Comparison of ENCODE assay signal across 8 mouse cellular contexts in genomic region chr7:28370977-28371513, GRCm38 (mm10). TPM values are rescaled to one million over a fixed set of nuclear protein-coding genes. Genes with fewer than 3 reads are reported as not detected.
DNase-seq lines count a peak whose midpoint lies in the region; ATAC-seq lines count a peak whose summit lies in the region.

No protein-coding gene starts in this region.

- H3K4me1 ChIP-seq in heart, embryonic 16.5 days (ENCODE audit: control insufficient read depth, insufficient read depth, low read length), result peaks cover 20% of the 10 kb centered on the region
- peaks cover 58% of the 10 kb centered on the region for H3K4me1 ChIP-seq in liver, embryonic 13.5 days (replicated peaks)
- H3K4me1 ChIP-seq in neural tube, embryonic 15.5 days, result peaks cover 45% of the 10 kb centered on the region

- no peaks in the 10 kb centered on the region for H3K9me3 ChIP-seq in heart, embryonic 16.5 days (replicated peaks; ENCODE audit: control insufficient read depth, low read length)
- H3K9me3 ChIP-seq in liver, embryonic 13.5 days (replicated peaks), result no peaks in the 10 kb centered on the region
- no peaks in the 10 kb centered on the region for H3K9me3 ChIP-seq in neural tube, embryonic 15.5 days (replicated peaks)

- 6% methylated on average over 11 of the region's 11 CpGs for WGBS in heart, embryonic 16.5 days
- WGBS in liver, embryonic 13.5 days (ENCODE audit: insufficient replicate concordance), result 14% methylated on average over 11 of the region's 11 CpGs
- WGBS in neural tube, embryonic 15.5 days, result 10% methylated on average over 11 of the region's 11 CpGs

- H3K27ac ChIP-seq in heart, embryonic 16.5 days (ENCODE audit: low read length), result peak overlapping the region; percentile 96
- peak overlapping the region; percentile 86 for H3K27ac ChIP-seq in liver, embryonic 13.5 days
- H3K27ac ChIP-seq in neural tube, embryonic 15.5 days (replicated peaks), result peak overlapping the region; percentile 93

- no peak for ATAC-seq in heart, embryonic 16.5 days (replicated peaks; ENCODE audit: extremely low read depth, insufficient read depth, low FRiP score)
- no peak for ATAC-seq in liver, embryonic 13.5 days (ENCODE audit: low read depth)
- ATAC-seq in neural tube, embryonic 15.5 days (ENCODE audit: low FRiP score), result no peak

- peak; percentile 58 to 66 for DNase-seq in urinary bladder, adult 18-20 months (ENCODE audit: low spot score in 2 of 2)
- DNase-seq in urinary bladder, postnatal 10 days (ENCODE audit: low spot score), result no peak
- no peak for DNase-seq in liver, embryonic 13.5 days
- no peak for DNase-seq in natural killer cell, adult 2 months (ENCODE audit: low spot score in 2 of 2)
- DNase-seq in adrenal gland, postnatal 25 days, result no peak
- no peak for DNase-seq in MN1 (ENCODE audit: low spot score)

- H3K4me2 ChIP-seq in heart, embryonic 16.5 days (ENCODE audit: low read depth, low read length), result peak overlapping the region; percentile 91
- peak overlapping the region; percentile 98 for H3K4me2 ChIP-seq in liver, embryonic 13.5 days
- peak overlapping the region; percentile 95 for H3K4me2 ChIP-seq in neural tube, embryonic 15.5 days

- H3K4me3 ChIP-seq in heart, embryonic 16.5 days (ENCODE audit: low read length), result peak overlapping the region; percentile 82
- H3K4me3 ChIP-seq in liver, embryonic 13.5 days (replicated peaks), result peak overlapping the region; percentile 73
- peak overlapping the region; percentile 87 for H3K4me3 ChIP-seq in neural tube, embryonic 15.5 days (replicated peaks)

- H3K36me3 ChIP-seq in heart, embryonic 16.5 days (ENCODE audit: control insufficient read depth, insufficient read depth), result peaks cover 15% of the 10 kb centered on the region; the same call in 1 of the 2 replicates
- peaks cover 12% of the 10 kb centered on the region for H3K36me3 ChIP-seq in liver, embryonic 13.5 days
- H3K36me3 ChIP-seq in neural tube, embryonic 15.5 days, result 0 out of 2 replicates have a peak, but pooled peaks cover 11% of the 10 kb centered on the region

- peak overlapping the region; percentile 89 for H3K9ac ChIP-seq in heart, embryonic 16.5 days (ENCODE audit: low read length)
- H3K9ac ChIP-seq in liver, embryonic 13.5 days, result peak overlapping the region; percentile 81
- peak overlapping the region; percentile 73 for H3K9ac ChIP-seq in neural tube, embryonic 15.5 days (replicated peaks)

- no peaks in the 10 kb centered on the region for H3K27me3 ChIP-seq in heart, embryonic 16.5 days (ENCODE audit: control insufficient read depth, insufficient read depth, low read length)
- H3K27me3 ChIP-seq in liver, embryonic 13.5 days, result peaks cover 18% of the 10 kb centered on the region; the same call in 1 of the 2 replicates
- H3K27me3 ChIP-seq in neural tube, embryonic 15.5 days (replicated peaks), result no peaks in the 10 kb centered on the region

RNA-seq across cellular contexts. Expression of gene Plekhg2, which starts 1.4 kb away (rescaled TPM):
- polyA plus RNA-seq in heart, embryonic 16.5 days (2015; fragmentation: Nextera tagmentation; extraction: Ambion mirVana), result 35.8 and 41.8 TPM in 2 replicates
- 4.9 and 5.0 TPM in 2 replicates for polyA plus RNA-seq in liver, embryonic 13.5 days (2015; fragmentation: Nextera tagmentation; extraction: Ambion mirVana)
- polyA plus RNA-seq in neural tube, embryonic 15.5 days (2015; fragmentation: Nextera tagmentation; extraction: Ambion mirVana), result 21.4 and 26.5 TPM in 2 replicates
- total RNA-seq in adrenal gland, postnatal 25 days (2021), result 25.1 and 27.0 TPM in 2 replicates

RNA-seq across cellular contexts. Expression of gene Zfp36, which starts 9.0 kb away (rescaled TPM):
- 15.4 and 18.5 TPM in 2 replicates for polyA plus RNA-seq in heart, embryonic 16.5 days (2015; fragmentation: Nextera tagmentation; extraction: Ambion mirVana)
- polyA plus RNA-seq in liver, embryonic 13.5 days (2015; fragmentation: Nextera tagmentation; extraction: Ambion mirVana), result 4.7 and 6.3 TPM in 2 replicates
- 4.2 and 7.5 TPM in 2 replicates for polyA plus RNA-seq in neural tube, embryonic 15.5 days (2015; fragmentation: Nextera tagmentation; extraction: Ambion mirVana)
- 14.8 and 16.1 TPM in 2 replicates for total RNA-seq in adrenal gland, postnatal 25 days (2021)

RNA-seq across cellular contexts. Expression of gene Rps16, which starts 20.6 kb away (rescaled TPM):
- 506 and 555 TPM in 2 replicates for polyA plus RNA-seq in heart, embryonic 16.5 days (2015; fragmentation: Nextera tagmentation; extraction: Ambion mirVana)
- polyA plus RNA-seq in liver, embryonic 13.5 days (2015; fragmentation: Nextera tagmentation; extraction: Ambion mirVana), result 937 and 964 TPM in 2 replicates
- 467 and 619 TPM in 2 replicates for polyA plus RNA-seq in neural tube, embryonic 15.5 days (2015; fragmentation: Nextera tagmentation; extraction: Ambion mirVana)
- 820 and 1,029 TPM in 2 replicates for total RNA-seq in adrenal gland, postnatal 25 days (2021)

RNA-seq across cellular contexts. Expression of gene Med29, which starts 21.5 kb away (rescaled TPM):
- polyA plus RNA-seq in heart, embryonic 16.5 days (2015; fragmentation: Nextera tagmentation; extraction: Ambion mirVana), result 41.3 and 50.1 TPM in 2 replicates
- polyA plus RNA-seq in liver, embryonic 13.5 days (2015; fragmentation: Nextera tagmentation; extraction: Ambion mirVana), result 28.1 and 31.8 TPM in 2 replicates
- 48.4 and 50.0 TPM in 2 replicates for polyA plus RNA-seq in neural tube, embryonic 15.5 days (2015; fragmentation: Nextera tagmentation; extraction: Ambion mirVana)
- total RNA-seq in adrenal gland, postnatal 25 days (2021), result 31.3 and 34.4 TPM in 2 replicates

RNA-seq across cellular contexts. Expression of gene Paf1, which starts 21.7 kb away (rescaled TPM):
- 78.9 and 79.9 TPM in 2 replicates for polyA plus RNA-seq in heart, embryonic 16.5 days (2015; fragmentation: Nextera tagmentation; extraction: Ambion mirVana)
- 30.7 and 33.4 TPM in 2 replicates for polyA plus RNA-seq in liver, embryonic 13.5 days (2015; fragmentation: Nextera tagmentation; extraction: Ambion mirVana)
- 89.3 and 96.0 TPM in 2 replicates for polyA plus RNA-seq in neural tube, embryonic 15.5 days (2015; fragmentation: Nextera tagmentation; extraction: Ambion mirVana)
- 80.7 and 92.7 TPM in 2 replicates for total RNA-seq in adrenal gland, postnatal 25 days (2021)

Comparison
In these comparisons a context has a peak if more than half of its experiments do, and no peak if none do; other contexts are left out.
1. DNase-seq: peak in urinary bladder, adult 18-20 months (2 of 2); none in urinary bladder, postnatal 10 days (single experiment), liver, embryonic 13.5 days (single experiment), natural killer cell, adult 2 months (0 of 2), adrenal gland, postnatal 25 days (single experiment) and MN1 (single experiment).
2. Peak in every context shown above with its lines, with median percentiles within 50 percentile points of each other: H3K27ac ChIP-seq, H3K4me2 ChIP-seq, H3K4me3 ChIP-seq and H3K9ac ChIP-seq.